Mouse (Mus musculus) layer of hippocampus, adult 18-20 months (tissue): ENCODE data around the gene Ppp1r1a. TPM values are rescaled to one million over a fixed set of nuclear protein-coding genes. Genes with fewer than 3 reads are reported as not detected.

Source experiments
- DNase-seq, 2 experiments: peaks; one replicate each; pipeline ENCODE4 v3.0.0; 2022; ENCODE audit warnings: low spot score in 2 of 2
- total RNA-seq, 2 experiments: library from RNA; stranded (reverse); gene quantifications; 2 replicates each; pipeline ENCODE4 v1.2.3; 2021

Ppp1r1a gene
- total RNA-seq, 2 experiments from 2014 or later: 113 to 123 TPM

GRCm38 (mm10) chr15:103514914-103515313 lies 22.9 kb downstream of the Ppp1r1a start:
- no peak for DNase-seq

GRCm38 (mm10) chr15:103514119-103514518 lies 23.7 kb downstream of the Ppp1r1a start:
- DNase-seq: peak; percentile 57 to 72

DNA sequence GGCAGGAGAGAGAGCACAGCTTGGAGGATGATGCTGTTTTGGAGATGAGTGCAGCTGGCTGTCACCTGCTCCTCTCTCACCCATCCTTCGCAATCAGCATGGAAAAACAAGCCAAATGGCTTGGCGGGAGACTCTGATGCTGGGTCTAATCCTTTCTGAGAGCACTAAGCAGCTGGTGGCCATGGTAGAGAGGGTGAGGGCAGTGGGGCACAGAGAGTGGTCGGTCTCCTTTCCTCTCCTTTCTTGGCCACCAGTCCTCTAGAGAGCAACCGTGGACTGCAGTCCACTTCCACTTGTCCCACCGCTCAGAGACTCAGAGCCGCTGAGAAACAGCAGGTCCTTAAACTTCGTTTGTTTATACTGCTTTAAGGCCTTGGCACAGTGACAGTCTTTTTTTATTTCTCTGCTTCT lies 24.2 kb downstream of the Ppp1r1a start:
- no peak for DNase-seq

- DNase-seq: peak in 1 of 2 experiments; percentile 77
Measured at GRCm38 (mm10) chr15:103511652-103512051, 26.2 kb downstream of the Ppp1r1a start.

GRCm38 (mm10) chr15:103509317-103509716 lies 28.5 kb downstream of the Ppp1r1a start:
- DNase-seq: no peak

GRCm38 (mm10) chr15:103503660-103504059 lies 34.1 kb downstream of the Ppp1r1a start:
- DNase-seq: peak in 1 of 2 experiments; percentile 26

- no peak for DNase-seq
Measured at GRCm38 (mm10) chr15:103503251-103503600, 34.6 kb downstream of the Ppp1r1a start.

DNA sequence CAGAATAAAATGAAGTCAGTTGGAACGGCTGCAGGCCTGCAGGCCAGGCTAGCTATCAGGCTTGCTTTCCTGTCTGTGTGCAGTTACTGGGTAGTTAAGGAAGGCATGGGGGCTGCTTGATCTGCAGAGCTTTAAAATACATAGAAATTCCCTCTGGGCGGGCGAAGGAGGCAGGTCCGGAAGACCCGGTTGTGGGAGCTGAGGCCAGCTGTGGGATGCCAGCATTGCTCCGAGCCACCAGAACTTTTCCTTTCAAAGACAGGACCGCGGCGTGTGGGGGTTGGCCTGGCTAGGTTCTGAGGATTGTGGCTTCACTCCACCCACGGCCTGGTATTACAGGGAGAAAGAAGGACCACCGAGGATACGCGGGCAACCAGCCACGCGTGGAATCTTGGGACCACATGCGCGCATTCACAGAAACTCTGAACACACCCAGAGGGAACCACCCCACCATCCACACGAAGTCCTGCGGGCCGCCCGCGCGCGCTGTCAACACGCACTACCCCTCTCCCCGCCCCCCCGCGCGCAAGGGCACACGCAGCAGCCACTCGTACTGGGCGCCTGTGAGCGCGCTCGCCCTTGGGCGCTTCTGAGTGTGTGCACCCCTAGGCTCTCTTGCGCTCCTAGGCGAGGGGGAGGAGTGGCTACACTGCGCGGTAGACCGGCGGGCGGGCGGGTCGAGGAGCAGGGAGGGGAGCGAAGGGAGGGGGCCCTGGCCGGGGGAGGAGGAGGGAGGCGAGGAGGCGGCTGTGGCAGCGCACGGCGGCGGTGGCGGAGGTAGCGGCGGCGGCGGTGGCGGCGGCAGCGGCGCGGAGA lies 35.2 kb downstream of the Ppp1r1a start, which contains the start of gene Pde1b:
TSS of gene Pde1b (plus strand) at position 600 of the 816 bp plus-strand sequence.
- peak; percentile 48 to 69 for DNase-seq

DNA sequence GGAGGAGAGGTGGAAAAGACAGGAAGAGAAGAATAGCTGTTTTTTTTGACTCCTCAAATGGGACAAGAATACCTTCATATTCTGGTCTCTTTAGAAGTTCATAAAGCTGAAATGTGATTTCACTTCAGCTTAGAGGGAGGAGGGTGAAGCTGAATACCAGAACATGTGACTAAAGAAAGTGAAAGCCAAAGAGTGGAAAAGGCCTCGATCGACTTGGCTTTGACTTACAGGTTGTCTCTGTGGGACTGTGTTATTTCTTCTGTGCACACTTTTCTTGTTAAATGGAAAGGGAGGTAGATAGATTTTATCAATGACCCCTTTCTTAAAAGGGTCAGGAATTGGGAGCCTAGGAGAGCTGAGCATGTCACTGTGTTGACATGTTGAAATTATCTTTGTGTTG lies 36.6 kb downstream of the Ppp1r1a start:
- DNase-seq: no peak

DNA sequence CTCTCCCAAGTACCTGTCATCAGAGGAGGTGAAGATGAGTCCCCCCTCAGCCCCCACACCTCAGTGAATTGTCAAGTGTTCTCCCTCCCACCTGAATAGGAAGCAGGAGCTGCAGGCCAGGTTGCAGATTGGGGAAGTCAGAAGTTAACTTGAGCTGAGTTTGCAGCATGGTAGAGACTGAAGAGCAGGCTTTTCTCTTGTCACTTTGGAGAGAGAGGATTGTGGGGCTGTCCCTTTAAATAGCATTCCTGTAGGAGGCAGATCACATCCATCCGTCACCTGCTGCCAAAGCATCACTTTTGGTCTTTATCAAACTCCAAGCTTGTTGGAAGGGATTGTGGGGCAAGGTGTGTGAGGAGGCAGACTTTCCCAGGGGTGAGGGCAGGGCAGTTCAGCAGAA lies 37.1 kb downstream of the Ppp1r1a start:
- DNase-seq: no peak

- no peak for DNase-seq
Measured at GRCm38 (mm10) chr15:103498157-103498556, 39.6 kb downstream of the Ppp1r1a start.

DNA sequence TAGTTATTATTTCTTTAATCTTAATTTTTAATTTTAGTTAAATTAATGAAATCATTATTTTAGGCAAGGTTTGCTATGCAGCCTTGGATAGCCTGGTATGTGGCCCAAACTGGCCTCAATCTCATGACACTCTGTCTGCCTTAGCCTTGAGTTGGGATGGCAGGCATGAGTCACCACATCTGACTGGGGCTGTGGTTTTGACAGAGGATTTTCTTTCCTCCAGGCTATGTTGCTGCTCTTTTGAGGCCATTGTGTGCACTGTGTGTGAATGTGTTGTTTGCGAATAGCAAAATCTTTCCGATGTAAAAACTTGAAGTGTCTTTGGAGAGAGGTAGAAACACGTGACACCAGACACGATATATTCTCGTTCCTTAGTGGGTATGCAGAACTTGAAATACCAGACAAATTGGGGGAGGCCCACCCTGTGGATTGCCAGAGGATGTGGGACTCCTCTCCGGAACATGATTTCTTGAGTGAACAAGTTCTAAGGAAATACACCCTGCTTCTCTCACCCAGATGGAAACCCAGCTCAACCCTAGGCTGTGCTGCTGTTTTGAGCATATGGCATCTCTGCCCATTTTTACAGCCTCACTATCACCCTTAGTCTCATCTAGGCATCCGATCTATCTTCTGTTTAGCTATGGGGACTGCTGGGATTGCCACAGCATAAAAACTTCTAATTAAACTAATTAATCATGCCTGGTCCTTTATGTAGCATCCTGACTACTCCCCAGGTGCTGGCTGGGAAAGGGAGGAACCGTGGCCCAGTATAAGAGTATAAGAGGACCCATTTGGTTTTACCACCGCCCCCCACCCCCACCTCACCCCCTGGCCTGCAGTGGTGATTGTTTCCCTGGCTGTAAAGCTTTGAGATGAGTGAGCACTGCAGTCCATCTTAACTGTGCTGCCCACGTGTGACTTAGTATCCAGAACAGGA lies 41.3 kb downstream of the Ppp1r1a start:
- DNase-seq: no peak

DNA sequence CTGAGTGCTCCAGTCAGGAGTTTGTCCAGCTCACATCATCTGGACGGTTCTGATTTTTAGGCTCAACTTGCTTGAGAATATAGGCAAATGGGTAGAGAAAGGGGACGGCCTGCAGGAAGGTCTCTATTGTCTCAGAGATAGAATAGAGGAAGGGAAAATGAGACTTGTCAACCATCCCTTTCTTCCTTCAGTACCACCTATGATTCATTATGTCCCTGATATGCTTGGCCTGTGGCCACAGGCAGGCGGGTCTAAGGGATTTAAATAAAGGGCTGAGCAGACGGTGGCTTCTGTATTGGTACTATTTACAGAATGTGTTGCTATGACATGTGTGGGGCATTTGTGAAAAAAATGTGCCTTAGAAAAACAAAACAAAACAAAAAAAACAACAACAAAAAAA lies 49.5 kb downstream of the Ppp1r1a start:
- peak in 1 of 2 experiments; percentile 31 for DNase-seq

- no peak for DNase-seq
Measured at GRCm38 (mm10) chr15:103486658-103487057, 51.1 kb downstream of the Ppp1r1a start.

DNA sequence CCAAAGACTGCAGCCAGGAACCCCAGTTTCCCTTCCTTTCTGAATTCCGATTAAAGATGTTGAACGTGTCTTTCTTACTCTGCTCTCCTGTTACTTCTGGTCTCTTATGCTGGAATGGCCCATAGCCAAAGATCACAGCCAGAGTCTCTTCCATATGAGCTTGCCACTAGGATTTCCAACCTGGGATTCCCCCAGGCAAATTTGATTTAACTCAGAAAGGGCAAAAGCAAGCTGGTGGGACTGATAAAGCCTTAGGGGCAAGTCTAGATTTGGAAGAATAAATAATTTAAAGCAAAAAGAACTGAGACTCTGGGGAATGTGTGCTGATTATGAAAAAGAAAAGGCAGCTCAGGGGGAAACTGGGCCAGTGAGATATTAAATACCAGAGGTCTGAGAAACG lies 52.7 kb downstream of the Ppp1r1a start:
- no peak for DNase-seq

DNA sequence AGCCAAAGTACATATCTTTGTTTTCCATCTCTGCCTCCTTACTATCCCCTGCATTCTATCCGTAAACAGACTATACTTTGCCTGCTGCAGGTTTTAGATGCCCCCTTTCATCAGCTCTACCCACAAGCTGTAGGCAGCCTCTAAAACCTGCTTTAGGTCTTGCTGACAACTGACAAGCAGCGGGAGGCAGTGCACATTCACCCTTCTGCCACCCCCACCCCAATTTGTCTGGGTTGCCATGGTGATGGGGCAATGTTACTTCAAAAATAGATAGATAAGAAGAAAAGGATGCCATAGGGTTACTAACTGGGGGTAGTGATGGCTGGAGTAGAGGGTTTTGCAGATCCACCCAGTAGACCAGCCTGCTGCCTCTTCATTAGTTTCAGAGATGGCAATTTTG lies 53.3 kb downstream of the Ppp1r1a start:
- no peak for DNase-seq

- DNase-seq: peak in 1 of 2 experiments; percentile 64
Measured at GRCm38 (mm10) chr15:103482488-103482887, 55.3 kb downstream of the Ppp1r1a start.

Other genes with a start within 250 kb of the Ppp1r1a start
- under 1 TPM; 0.54 to 0.63 TPM for gene Gpr84, start 227.4 kb downstream of the Ppp1r1a start, total RNA-seq
- 10 to 100 TPM; 43.7 to 49.8 TPM for gene Zfp385a, start 197.9 kb downstream of the Ppp1r1a start, total RNA-seq
- 1 to 10 TPM; 1.1 to 1.2 TPM for gene Itga5, start 171.2 kb downstream of the Ppp1r1a start, total RNA-seq
- gene Gtsf1, start 107.5 kb downstream of the Ppp1r1a start, total RNA-seq: not detected
- gene Gtsf2, start 89.5 kb downstream of the Ppp1r1a start, total RNA-seq: not detected
- gene Nckap1l, start 84.2 kb downstream of the Ppp1r1a start, total RNA-seq: 1 to 10 TPM; 7.4 to 8.8 TPM
- 100 to 1,000 TPM; 111 to 112 TPM for gene Pde1b, start 35.0 kb downstream of the Ppp1r1a start, total RNA-seq
- under 1 TPM; 0.58 to 0.74 TPM for gene Glycam1, start 27.1 kb upstream of the Ppp1r1a start, total RNA-seq
- not detected for gene Mucl1, start 217.5 kb upstream of the Ppp1r1a start, total RNA-seq